Mouse (Mus musculus) kidney, adult 18-20 months (tissue): ENCODE measurements around the gene Btbd35f6.
"Not testable (repeated sequence)": the region's sequence is repeated elsewhere in the genome, so short reads cannot be mapped to it uniquely, and the experiment has no call there.

Experiments
- DNase-seq: peaks from one replicate; pipeline ENCODE4 v3.0.0; 2021

Gene Btbd35f6

GRCm38 (mm10) chrX:33956440-33956839, at the start of gene Btbd35f6:
TSS of gene Btbd35f6 (minus strand) at chrX:33956540.
- DNase-seq = not testable (repeated sequence)

DNA sequence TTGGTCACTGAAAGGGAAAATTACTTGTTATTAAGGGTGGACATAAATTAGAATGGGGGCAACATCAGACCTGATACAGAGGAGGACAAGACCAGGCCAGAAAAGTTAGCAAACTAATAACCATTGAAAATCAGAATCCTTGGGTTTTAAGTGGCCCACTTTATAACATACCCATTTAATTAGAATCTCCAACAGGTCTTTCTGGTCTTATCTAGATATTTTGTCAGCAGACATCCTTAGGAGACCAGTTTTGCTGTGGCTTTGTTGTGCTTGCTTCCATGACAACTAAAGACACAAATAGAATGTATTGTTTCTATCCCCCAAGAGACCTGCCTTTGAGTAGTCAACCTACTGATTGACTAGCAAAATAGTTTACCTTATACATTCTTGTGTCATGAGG, 30.4 kb upstream of the Btbd35f6 start, which contains the start of gene Gm21870:
TSS of gene Gm21870 (minus strand) at position 101 of the 400 bp plus-strand sequence.
- not testable (repeated sequence) for DNase-seq

DNA sequence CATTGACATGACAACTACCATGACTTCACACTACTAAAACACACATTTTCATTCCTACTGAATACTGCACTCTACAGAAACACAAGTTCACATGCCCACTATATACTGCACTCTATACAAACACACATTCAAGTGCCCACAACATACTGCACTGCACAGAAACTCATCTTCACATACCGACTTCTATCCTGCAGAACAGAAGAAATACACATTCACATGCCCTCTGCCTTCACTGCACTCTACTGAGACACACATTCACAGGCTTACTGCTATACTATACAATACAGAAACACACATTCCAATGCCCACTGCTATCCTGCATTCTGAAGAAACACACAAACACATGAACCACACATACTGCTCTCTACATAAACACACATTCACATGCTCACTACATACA, 26.1 kb downstream of the Btbd35f6 start:
- not testable (repeated sequence) for DNase-seq

DNA sequence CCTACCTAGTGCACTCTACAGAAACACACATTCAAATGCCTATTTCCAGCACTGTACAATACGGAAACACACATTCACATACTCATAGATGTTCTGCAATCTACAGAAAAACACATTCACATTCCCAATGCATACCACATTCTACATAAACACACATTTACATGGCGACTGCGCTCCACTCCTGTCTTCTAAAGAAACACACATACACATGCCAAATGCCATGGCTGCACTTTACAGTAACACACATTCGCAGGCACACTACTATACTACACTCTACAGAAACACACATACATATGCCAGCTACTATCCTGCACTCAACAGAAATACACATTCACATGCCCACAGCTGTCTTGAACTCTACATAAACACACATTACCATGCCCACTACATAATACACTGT, 28.1 kb downstream of the Btbd35f6 start:
- DNase-seq = not testable (repeated sequence)

GRCm38 (mm10) chrX:33926344-33926743, 30.0 kb downstream of the Btbd35f6 start:
- not testable (repeated sequence) for DNase-seq

DNA sequence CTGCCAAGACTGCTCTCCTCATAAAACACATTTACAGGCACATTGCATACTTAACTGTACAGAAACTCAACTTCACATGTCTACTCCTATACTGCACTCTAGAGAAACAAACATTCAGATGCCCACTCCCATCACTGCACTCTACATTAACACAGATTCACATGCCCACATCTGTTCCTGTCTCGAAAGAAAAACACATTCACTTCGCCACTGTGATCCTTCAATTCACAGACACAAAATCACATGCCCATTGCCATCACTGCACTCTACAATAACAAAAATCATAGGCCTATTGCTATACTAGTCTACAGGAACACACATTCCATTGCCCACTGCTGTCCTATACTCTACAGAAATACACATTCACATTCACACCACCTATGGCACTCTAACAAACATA, 30.9 kb downstream of the Btbd35f6 start:
- not testable (repeated sequence) for DNase-seq
